In genomic region chr8:75315886-75316285, GRCm38 (mm10) we compare ENCODE assay signal across 9 mouse cellular contexts.
A peak's percentile ranks its signal among the peaks of the same experiment; 100 is the strongest.
DNase-seq lines count a peak whose midpoint lies in the region.
"Had no signal": no experiment of that assay in that cellular context is flagged by ENCODE, and none has a peak within 500 bp of the region (broad histone marks: within the 10 kb centered on the region; RNA-seq: fewer than 3 reads in every experiment).

No protein-coding gene starts in this region.

- 6% methylated on average over 3 of the region's 3 CpGs for WGBS in heart, embryonic 10.5 days

- H3K36me3 ChIP-seq in heart, embryonic 10.5 days, result no peaks in the 10 kb centered on the region
- no peaks in the 10 kb centered on the region for H3K36me3 ChIP-seq in splenic B cell, adult 2 months (ENCODE audit: control insufficient read depth, insufficient read depth, low read length, poor library complexity, severe bottlenecking)

- H3K27ac ChIP-seq in heart, embryonic 10.5 days, result no peak overlapping the region

- H3K4me3 ChIP-seq in heart, embryonic 10.5 days, result no peak overlapping the region
- H3K4me3 ChIP-seq: megakaryocyte, embryonic 14.5 days had no signal

- no peaks in the 10 kb centered on the region for H3K9me3 ChIP-seq in heart, embryonic 10.5 days
- H3K9me3 ChIP-seq: megakaryocyte, embryonic 14.5 days had no signal

- intact Hi-C loops in heart, postnatal 14 days (cut with DNase I), result no loop called here

- H3K4me1 ChIP-seq in heart, embryonic 10.5 days, result no peaks in the 10 kb centered on the region
- H3K4me1 ChIP-seq: megakaryocyte, embryonic 14.5 days had no signal

- no peaks in the 10 kb centered on the region for H3K27me3 ChIP-seq in heart, embryonic 10.5 days (ENCODE audit: insufficient read depth, poor library complexity, severe bottlenecking)
- no peaks in the 10 kb centered on the region for H3K27me3 ChIP-seq in splenic B cell, adult 2 months (ENCODE audit: control insufficient read depth, insufficient read depth, low read length, poor library complexity, severe bottlenecking)
- H3K27me3 ChIP-seq: megakaryocyte, embryonic 14.5 days had no signal

- DNase-seq in heart, postnatal 14 days, result peak; percentile 27 to 52
- DNase-seq in heart, embryonic 10.5 days (ENCODE audit: low spot score), result no peak
- DNase-seq in MEL-GATA-1-ER (ENCODE audit: extremely low read depth, low read depth), result peak; percentile 21
- peak; percentile 69 to 75 for DNase-seq in cerebellum, postnatal 10 days
- peak; percentile 8 to 26 for DNase-seq in frontal cortex, postnatal 25 days (ENCODE audit: low spot score in 2 of 2)
- DNase-seq in kidney, postnatal 4 days, result peak; percentile 40 to 55
- peak; percentile 33 for DNase-seq in lung, postnatal 14 days
- peak; percentile 19 for DNase-seq in splenic B cell, adult 2 months (ENCODE audit: low read depth, low spot score)
